13 mouse cellular contexts compared by ENCODE assay signal in genomic region chr8:56623346-56623745, GRCm38 (mm10).
DNase-seq lines count a peak whose midpoint lies in the region; ATAC-seq and TF ChIP-seq lines count a peak whose summit lies in the region.
"Had no signal": no experiment of that assay in that cellular context is flagged by ENCODE, and none has a peak within 500 bp of the region (broad histone marks: within the 10 kb centered on the region; RNA-seq: fewer than 3 reads in every experiment).

No protein-coding gene starts in this region.

- no peak for TF ChIP-seq CTCF in heart, adult 2 months (IDR thresholded peaks at IDR 0.05)

- ATAC-seq in heart, embryonic 13.5 days (ENCODE audit: extremely low read depth, insufficient number of reproducible peaks, low FRiP score, low TSS enrichment) = peak; percentile 14; the same call in 1 of the 2 replicates
- ATAC-seq in lung, embryonic 16.5 days (ENCODE audit: low read depth) = no peak
- 0 out of 2 replicates have a peak, but pooled peaks have one; percentile 5 for ATAC-seq in embryonic facial prominence, embryonic 12.5 days (ENCODE audit: insufficient number of reproducible peaks, insufficient read depth, low FRiP score, low TSS enrichment)
- no peak for ATAC-seq in limb, embryonic 15.5 days (ENCODE audit: insufficient number of reproducible peaks, low FRiP score, low TSS enrichment, low read depth)
- ATAC-seq: forebrain, postnatal 0 days; Patski had no signal

- peak overlapping the region; percentile 68 for H3K4me2 ChIP-seq in heart, embryonic 13.5 days
- H3K4me2 ChIP-seq in lung, embryonic 16.5 days (ENCODE audit: low read depth, low read length) = 0 out of 2 replicates have a peak overlapping the region, but pooled peaks have one; percentile 54
- H3K4me2 ChIP-seq in embryonic facial prominence, embryonic 12.5 days (replicated peaks) = peak overlapping the region; percentile 45
- H3K4me2 ChIP-seq in limb, embryonic 15.5 days = peak overlapping the region; percentile 51; the same call in 1 of the 2 replicates
- H3K4me2 ChIP-seq: liver, embryonic 13.5 days had no signal

- H3K4me3 ChIP-seq in heart, embryonic 13.5 days = peak overlapping the region; percentile 49
- no peak overlapping the region for H3K4me3 ChIP-seq in heart, adult 2 months
- H3K4me3 ChIP-seq in lung, embryonic 16.5 days (ENCODE audit: low read length) = no peak overlapping the region
- peak overlapping the region; percentile 25; the same call in 1 of the 2 replicates for H3K4me3 ChIP-seq in embryonic facial prominence, embryonic 12.5 days
- H3K4me3 ChIP-seq in limb, embryonic 15.5 days = no peak overlapping the region
- H3K4me3 ChIP-seq: liver, embryonic 13.5 days had no signal

- H3K9me3 ChIP-seq in heart, embryonic 13.5 days = no peaks in the 10 kb centered on the region
- H3K9me3 ChIP-seq in lung, embryonic 16.5 days (ENCODE audit: control insufficient read depth, low read length) = no peaks in the 10 kb centered on the region
- H3K9me3 ChIP-seq in embryonic facial prominence, embryonic 12.5 days = no peaks in the 10 kb centered on the region
- no peaks in the 10 kb centered on the region for H3K9me3 ChIP-seq in limb, embryonic 15.5 days
- H3K9me3 ChIP-seq: liver, embryonic 13.5 days had no signal

- no peak for DNase-seq in heart, adult 2 months
- DNase-seq in lung, postnatal 36 days = no peak
- DNase-seq in T-cell, adult 2 months (ENCODE audit: low spot score) = no peak
- DNase-seq in cerebellum, postnatal 25 days = no peak
- DNase-seq: adrenal gland, postnatal 25 days; cerebellum, adult 8-10 months; forebrain, postnatal 0 days; liver, embryonic 13.5 days had no signal

- H3K27ac ChIP-seq in heart, embryonic 13.5 days (replicated peaks) = peak overlapping the region; percentile 50
- H3K27ac ChIP-seq in heart, adult 2 months = no peak overlapping the region
- H3K27ac ChIP-seq in lung, embryonic 16.5 days (ENCODE audit: low read length) = no peak overlapping the region
- H3K27ac ChIP-seq in embryonic facial prominence, embryonic 12.5 days = 0 out of 2 replicates have a peak overlapping the region, but pooled peaks have one; percentile 23
- no peak overlapping the region for H3K27ac ChIP-seq in limb, embryonic 15.5 days
- H3K27ac ChIP-seq: liver, embryonic 13.5 days had no signal

- TF ChIP-seq EP300 in heart, adult 2 months (IDR thresholded peaks at IDR 0.05; ENCODE audit: insufficient read depth, low read depth, low read length) = no peak

- no peaks in the 10 kb centered on the region for H3K36me3 ChIP-seq in heart, embryonic 13.5 days
- no peaks in the 10 kb centered on the region for H3K36me3 ChIP-seq in heart, adult 2 months (ENCODE audit: control insufficient read depth, insufficient read depth, low read length)
- no peaks in the 10 kb centered on the region for H3K36me3 ChIP-seq in lung, embryonic 16.5 days (ENCODE audit: control insufficient read depth, insufficient read depth, low read length)
- no peaks in the 10 kb centered on the region for H3K36me3 ChIP-seq in embryonic facial prominence, embryonic 12.5 days
- H3K36me3 ChIP-seq in limb, embryonic 15.5 days = no peaks in the 10 kb centered on the region
- H3K36me3 ChIP-seq: liver, embryonic 13.5 days had no signal

- no peaks in the 10 kb centered on the region for H3K27me3 ChIP-seq in heart, embryonic 13.5 days (replicated peaks)
- H3K27me3 ChIP-seq in heart, adult 2 months (ENCODE audit: control insufficient read depth, insufficient read depth, low read length) = peaks cover 7% of the 10 kb centered on the region; the same call in 1 of the 2 replicates
- peaks cover 26% of the 10 kb centered on the region for H3K27me3 ChIP-seq in lung, embryonic 16.5 days (ENCODE audit: control insufficient read depth, insufficient read depth, low read depth, low read length)
- H3K27me3 ChIP-seq in embryonic facial prominence, embryonic 12.5 days = peaks cover 46% of the 10 kb centered on the region
- peaks cover 41% of the 10 kb centered on the region for H3K27me3 ChIP-seq in limb, embryonic 15.5 days

- no peak for TF ChIP-seq POLR2A in heart, adult 2 months (IDR thresholded peaks at IDR 0.05; ENCODE audit: insufficient read depth, low read depth, low read length)

- H3K79me2 ChIP-seq in heart, adult 2 months (replicated peaks; ENCODE audit: control insufficient read depth, insufficient read depth, low read length) = no peaks in the 10 kb centered on the region

- 7% methylated on average over 10 of the region's 10 CpGs for WGBS in heart, embryonic 13.5 days
- 37% methylated on average over 10 of the region's 10 CpGs for WGBS in heart, adult 2 months
- 18% methylated on average over 10 of the region's 10 CpGs for WGBS in lung, embryonic 16.5 days
- WGBS in embryonic facial prominence, embryonic 12.5 days = 1% methylated on average over 10 of the region's 10 CpGs
- 10% methylated on average over 10 of the region's 10 CpGs for WGBS in limb, embryonic 15.5 days

- intact Hi-C loops in heart, adult 2 months (cut with DNase I) = no loop called here

- peaks cover 45% of the 10 kb centered on the region for H3K4me1 ChIP-seq in heart, embryonic 13.5 days
- peaks cover 1% of the 10 kb centered on the region for H3K4me1 ChIP-seq in heart, adult 2 months (ENCODE audit: control insufficient read depth, insufficient read depth, low read length)
- H3K4me1 ChIP-seq in lung, embryonic 16.5 days (replicated peaks; ENCODE audit: control insufficient read depth, insufficient read depth, low read length) = no peaks in the 10 kb centered on the region; the same call in 1 of the 2 replicates
- H3K4me1 ChIP-seq in embryonic facial prominence, embryonic 12.5 days = peaks cover 19% of the 10 kb centered on the region
- peaks cover 16% of the 10 kb centered on the region for H3K4me1 ChIP-seq in limb, embryonic 15.5 days

- H3K9ac ChIP-seq in heart, embryonic 13.5 days = peak overlapping the region; percentile 72
- H3K9ac ChIP-seq in heart, adult 2 months (ENCODE audit: low read depth, low read length) = no peak overlapping the region
- H3K9ac ChIP-seq in lung, embryonic 16.5 days (ENCODE audit: low read length) = no peak overlapping the region
- no peak overlapping the region for H3K9ac ChIP-seq in embryonic facial prominence, embryonic 12.5 days
- H3K9ac ChIP-seq in limb, embryonic 15.5 days = no peak overlapping the region
- H3K9ac ChIP-seq: forebrain, postnatal 0 days; liver, embryonic 13.5 days had no signal

Comparison
In these comparisons a context has a peak if more than half of its experiments do, and no peak if none do; other contexts are left out.
1. H3K27ac ChIP-seq: peak in heart, embryonic 13.5 days (single experiment) and embryonic facial prominence, embryonic 12.5 days (single experiment); none in heart, adult 2 months (single experiment), lung, embryonic 16.5 days (single experiment) and limb, embryonic 15.5 days (single experiment).
2. H3K4me3 ChIP-seq: peak in heart, embryonic 13.5 days (single experiment) and embryonic facial prominence, embryonic 12.5 days (single experiment); none in heart, adult 2 months (single experiment), lung, embryonic 16.5 days (single experiment) and limb, embryonic 15.5 days (single experiment).
3. ATAC-seq: peak in heart, embryonic 13.5 days (single experiment) and embryonic facial prominence, embryonic 12.5 days (single experiment); none in lung, embryonic 16.5 days (single experiment) and limb, embryonic 15.5 days (single experiment).
4. Peak in every context shown above with its lines, with median percentiles within 50 percentile points of each other: H3K4me2 ChIP-seq.